Mouse (Mus musculus) small intestine, adult 2 months (tissue): ENCODE results near the gene Spats2l.

Experiments used
- CTCF ChIP-seq: fragments of 200-500 bp; IDR thresholded peaks from 2 replicates; pipeline ENCODE4 v1.5.1; 2012; ENCODE audit warnings: low read depth, mild to moderate bottlenecking, control low read depth, inconsistent platforms, low read length, moderate library complexity, mixed read lengths; ENCODE audit not compliant: insufficient replicate concordance, insufficient read length; ENCODE audit errors: extremely low read depth
- POLR2A ChIP-seq: fragments of 200-500 bp; IDR thresholded peaks from 2 replicates; pipeline ENCODE4 v1.6.1; 2012; ENCODE audit warnings: low read depth, mild to moderate bottlenecking, control low read depth, inconsistent platforms, low read length, moderate library complexity

- no peak for TF ChIP-seq POLR2A
- no peak for TF ChIP-seq CTCF
Measured at GRCm38 (mm10) chr1:57789831-57790230, 15.9 kb downstream of the Spats2l start.
